Mouse (Mus musculus): ENCODE data around the gene 2310022B05Rik.

- TF ChIP-seq CTCF (IDR thresholded peaks at IDR 0.05; ENCODE audit: low read depth) (no peak), EP300 (IDR thresholded peaks at IDR 0.05; ENCODE audit: low read depth) (no peak)
Measured at GRCm38 (mm10) chr8:124589393-124589792, 73.8 kb downstream of the 2310022B05Rik start.

Data from liver, postnatal 0 days (tissue).